Mouse (Mus musculus) heart, embryonic 14.5 days (tissue): ENCODE results near the gene Atp5d. TPM values are rescaled to one million over a fixed set of nuclear protein-coding genes. Genes with fewer than 3 reads are reported as not detected.

ENCODE experiments used
- ATAC-seq: fragments of 200-750 bp; cut with Nextera tagmentation; 2 replicates; pipeline ENCODE4 v1.8.0; 2017; ENCODE audit warnings: low read depth, moderate TSS enrichment; ENCODE audit not compliant: insufficient number of reproducible peaks, insufficient read depth, low FRiP score
- H3K27ac ChIP-seq, 2 experiments: fragments of 200-500 bp in 1 of 2; fragments of 300-500 bp in 1 of 2; sonication (generic) in 1 of 2; replicated peaks in 1 of 2; 2 replicates each; pipeline ENCODE4 v1.5.1; 2012 to 2014; ENCODE audit warnings: low read depth in 2 of 2, low read length in 2 of 2, control low read depth in 1 of 2, mild to moderate bottlenecking in 1 of 2, mixed read lengths in 1 of 2; ENCODE audit not compliant: control insufficient read depth in 1 of 2, insufficient read depth in 1 of 2
- H3K27me3 ChIP-seq: fragments of 300-500 bp; sonication (generic); 2 replicates; pipeline ENCODE4 v1.6.1; 2014; ENCODE audit warnings: mild to moderate bottlenecking, low read length, control low read depth; ENCODE audit not compliant: control insufficient read depth, insufficient read depth
- H3K36me3 ChIP-seq: fragments of 300-500 bp; sonication (generic); 2 replicates; pipeline ENCODE4 v1.6.1; 2014; ENCODE audit warnings: mild to moderate bottlenecking, control low read depth, low read length, mixed read lengths; ENCODE audit not compliant: control insufficient read depth, insufficient read depth
- H3K4me1 ChIP-seq, 2 experiments: fragments of 200-500 bp in 1 of 2; fragments of 300-500 bp in 1 of 2; sonication (generic) in 1 of 2; 2 replicates each; pipeline ENCODE4 v1.6.1; 2012 to 2014; ENCODE audit warnings: low read length in 2 of 2, control low read depth in 1 of 2, mixed read lengths in 1 of 2; ENCODE audit not compliant: control insufficient read depth in 2 of 2, insufficient read depth in 2 of 2
- H3K4me2 ChIP-seq: fragments of 300-500 bp; sonication (generic); 2 replicates; pipeline ENCODE4 v1.6.1; 2014; ENCODE audit warnings: mild to moderate bottlenecking, low read length
- H3K4me3 ChIP-seq, 2 experiments: fragments of 200-500 bp in 1 of 2; fragments of 300-500 bp in 1 of 2; sonication (generic) in 1 of 2; 2 replicates each; pipeline ENCODE4 v1.5.1; 2012 to 2014; ENCODE audit warnings: low read length in 2 of 2, mild to moderate bottlenecking in 2 of 2, control low read depth in 1 of 2, low read depth in 1 of 2, moderate library complexity in 1 of 2; ENCODE audit not compliant: control insufficient read depth in 1 of 2, insufficient read depth in 1 of 2
- H3K9ac ChIP-seq: fragments of 300-500 bp; sonication (generic); 2 replicates; pipeline ENCODE4 v1.6.1; 2014; ENCODE audit warnings: mild to moderate bottlenecking, low read length
- H3K9me3 ChIP-seq: fragments of 300-500 bp; sonication (generic); 2 replicates; pipeline ENCODE4 v1.6.1; 2016; ENCODE audit warnings: low read length, control low read depth; ENCODE audit not compliant: control insufficient read depth
- WGBS: fragments of 180-500 bp; shearing (Covaris S2); extraction: QIAGEN DNeasy Blood & Tissue Kit; methylation state at CpG from one replicate; pipeline ENCODE4 v1.1.7; 2014; 5-methylcytosine and 5-hydroxymethylcytosine counted together
- polyA plus RNA-seq: library from polyadenylated mRNA; unstranded; fragments of >200 nt; fragmentation: Nextera tagmentation; extraction: Ambion mirVana; gene quantifications from 2 replicates; pipeline ENCODE4 v1.2.1, GENCODE M21; 2014

Gene Atp5d
- polyA plus RNA-seq, 1 experiment from 2014 or later = 1,015 TPM

GRCm38 (mm10) chr10:80151211-80152034 is 13.0 kb downstream of the Atp5d start:
- Histone ChIP-seq H3K4me1 (peaks cover 24 to 56% of the 10 kb centered on the region in 2 experiments), H3K36me3 (peaks cover 71% of the 10 kb centered on the region), H3K4me3 (peak overlapping the region; percentile 74 to 85), H3K4me2 (peak overlapping the region; percentile 77), H3K27me3 (no peaks in the 10 kb centered on the region), H3K9ac (peak overlapping the region; percentile 99), H3K9me3 (no peaks in the 10 kb centered on the region), H3K27ac (peak overlapping the region; percentile 98 to 99)
- no peak for ATAC-seq
- 1% methylated on average over 26 of the region's 26 CpGs for WGBS

DNA sequence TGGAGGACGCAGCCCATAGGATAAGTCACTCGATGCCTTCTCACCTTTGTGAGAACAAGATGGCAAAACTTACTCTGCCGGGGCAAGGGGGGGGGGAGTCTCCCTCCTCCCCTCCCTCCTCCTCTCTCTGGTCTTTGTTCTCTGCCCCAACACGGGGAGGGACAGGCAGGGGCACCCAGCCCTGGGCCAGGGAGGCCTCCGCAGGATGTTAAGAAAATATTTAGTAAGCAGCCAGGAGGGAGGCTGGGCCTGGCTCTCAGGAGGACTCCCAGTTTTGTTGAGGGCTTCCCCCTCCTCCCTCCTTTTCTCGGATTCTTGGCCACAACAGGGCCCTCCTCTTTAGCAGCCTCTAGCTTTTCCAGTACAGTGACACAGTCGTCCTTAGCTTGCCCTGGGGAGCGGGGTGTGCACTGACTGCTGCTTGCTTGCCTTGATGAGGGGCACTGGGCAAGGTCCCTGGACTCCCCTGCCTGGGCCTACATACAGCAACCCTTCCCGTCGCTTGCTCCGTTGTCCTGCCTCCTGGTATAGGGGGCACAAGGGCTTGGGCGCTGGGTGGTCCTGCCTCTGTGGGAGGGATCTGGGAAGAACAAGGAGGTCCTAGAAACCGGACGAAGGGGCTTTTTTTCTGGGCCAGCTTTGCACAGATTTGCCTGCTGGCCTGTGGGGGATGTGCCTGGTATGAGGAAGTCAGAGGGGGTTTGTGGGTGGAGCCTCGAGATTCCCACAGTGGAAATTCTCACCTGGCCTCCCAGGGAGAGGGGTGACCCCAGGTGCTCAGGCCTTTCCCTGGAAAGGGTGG is 13.8 kb downstream of the Atp5d start:
- H3K4me3 ChIP-seq = peak overlapping the region; percentile 74 to 85
- ATAC-seq = no peak
- peak overlapping the region; percentile 77 for H3K4me2 ChIP-seq
- H3K9me3 ChIP-seq = no peaks in the 10 kb centered on the region
- peaks cover 21 to 56% of the 10 kb centered on the region in 2 experiments for H3K4me1 ChIP-seq
- H3K36me3 ChIP-seq = peaks cover 74% of the 10 kb centered on the region
- no peaks in the 10 kb centered on the region for H3K27me3 ChIP-seq
- peak overlapping the region; percentile 99 for H3K9ac ChIP-seq
- 5% methylated on average over 15 of the region's 15 CpGs for WGBS
- H3K27ac ChIP-seq = peak overlapping the region; percentile 98 to 99

- 27% methylated on average over 3 of the region's 3 CpGs for WGBS
- H3K4me3 ChIP-seq = peak overlapping the region; percentile 74 to 85
- no peaks in the 10 kb centered on the region for H3K9me3 ChIP-seq
- no peaks in the 10 kb centered on the region for H3K27me3 ChIP-seq
- peak overlapping the region; percentile 77 for H3K4me2 ChIP-seq
- H3K36me3 ChIP-seq = peaks cover 79% of the 10 kb centered on the region
- H3K27ac ChIP-seq = peak overlapping the region; percentile 98 to 99
- H3K9ac ChIP-seq = peak overlapping the region; percentile 99
- H3K4me1 ChIP-seq = peaks cover 21 to 56% of the 10 kb centered on the region in 2 experiments
- no peak for ATAC-seq
Observed at GRCm38 (mm10) chr10:80152873-80153260, 14.4 kb downstream of the Atp5d start.

- Histone ChIP-seq H3K4me3 (no peak overlapping the region), H3K4me2 (0 out of 2 replicates have a peak overlapping the region, but pooled peaks have one; percentile 77), H3K9ac (peak overlapping the region; percentile 99), H3K27ac (peak overlapping the region in 1 of 2 experiments; percentile 99; a peak in 2 of 4 replicates), H3K27me3 (no peaks in the 10 kb centered on the region), H3K4me1 (peaks cover 24 to 63% of the 10 kb centered on the region in 2 experiments), H3K36me3 (peaks cover 79% of the 10 kb centered on the region), H3K9me3 (no peaks in the 10 kb centered on the region)
- ATAC-seq = no peak
- 89% methylated on average over 19 of the region's 19 CpGs for WGBS
Observed at GRCm38 (mm10) chr10:80153713-80154112, 15.3 kb downstream of the Atp5d start.

GRCm38 (mm10) chr10:80154384-80154783 is 16.0 kb downstream of the Atp5d start:
- no peak overlapping the region for H3K4me3 ChIP-seq
- H3K9me3 ChIP-seq = no peaks in the 10 kb centered on the region
- peak overlapping the region; percentile 4; the same call in 1 of the 2 replicates for H3K9ac ChIP-seq
- peaks cover 31 to 70% of the 10 kb centered on the region in 2 experiments for H3K4me1 ChIP-seq
- H3K27me3 ChIP-seq = no peaks in the 10 kb centered on the region
- ATAC-seq = no peak
- 87% methylated on average over 7 of the region's 7 CpGs for WGBS
- no peak overlapping the region for H3K4me2 ChIP-seq
- no peak overlapping the region for H3K27ac ChIP-seq
- peaks cover 79% of the 10 kb centered on the region for H3K36me3 ChIP-seq

- Histone ChIP-seq H3K9me3 (no peaks in the 10 kb centered on the region), H3K36me3 (peaks cover 72% of the 10 kb centered on the region), H3K4me3 (no peak overlapping the region), H3K4me1 (peaks cover 35 to 76% of the 10 kb centered on the region in 2 experiments), H3K9ac (no peak overlapping the region; the same call in 1 of the 2 replicates), H3K27ac (peak overlapping the region in 1 of 2 experiments; percentile 99; a peak in 2 of 4 replicates), H3K27me3 (no peaks in the 10 kb centered on the region), H3K4me2 (no peak overlapping the region)
- 37% methylated on average over 1 of the region's 1 CpGs for WGBS
- ATAC-seq = no peak
Observed at GRCm38 (mm10) chr10:80155277-80155676, 16.8 kb downstream of the Atp5d start.

DNA sequence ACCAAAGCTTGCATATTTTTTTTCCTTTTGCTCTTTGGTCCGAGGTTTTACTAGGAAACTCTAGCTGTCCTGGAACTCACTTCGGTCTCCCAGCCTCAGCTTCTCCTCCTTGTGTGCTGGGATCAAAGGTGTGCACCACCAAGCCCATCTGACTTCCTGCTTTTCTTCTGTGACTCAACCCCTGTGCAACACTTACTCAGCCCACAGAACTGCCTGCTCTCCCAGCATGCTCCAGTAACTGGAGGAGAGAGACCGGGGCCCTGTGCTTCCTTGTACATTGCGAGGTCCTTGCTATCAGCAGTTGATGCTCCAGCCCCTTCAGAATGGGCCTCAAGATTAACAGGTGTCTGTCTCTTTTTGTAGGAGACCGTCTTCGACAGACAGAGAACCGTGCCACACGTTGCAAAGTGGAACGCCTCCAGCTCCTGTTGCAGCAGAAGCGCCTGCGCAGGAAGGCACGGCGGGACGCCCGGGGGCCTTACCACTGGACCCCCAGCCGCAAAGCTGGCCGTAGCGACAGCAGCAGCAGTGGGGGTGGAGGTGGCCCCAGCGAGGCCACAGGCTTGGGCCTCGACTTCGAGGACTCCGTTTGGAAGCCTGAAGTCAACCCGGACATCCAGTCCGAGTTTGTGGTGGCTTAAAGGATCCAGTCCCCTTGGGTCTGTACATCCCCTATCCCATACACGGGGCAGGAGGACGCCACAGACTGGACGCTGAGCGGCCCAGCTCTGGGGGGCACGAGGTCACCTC is 17.7 kb downstream of the Atp5d start:
- 81% methylated on average over 29 of the region's 29 CpGs for WGBS
- no peak for ATAC-seq
- peak overlapping the region; percentile 22; the same call in 1 of the 2 replicates for H3K9ac ChIP-seq
- H3K27ac ChIP-seq = peak overlapping the region in 1 of 2 experiments; percentile 99; a peak in 2 of 4 replicates
- no peak overlapping the region for H3K4me3 ChIP-seq
- H3K27me3 ChIP-seq = no peaks in the 10 kb centered on the region
- peaks cover 66% of the 10 kb centered on the region for H3K36me3 ChIP-seq
- no peak overlapping the region for H3K4me2 ChIP-seq
- no peaks in the 10 kb centered on the region for H3K9me3 ChIP-seq
- peaks cover 44 to 85% of the 10 kb centered on the region in 2 experiments for H3K4me1 ChIP-seq
